Mouse (Mus musculus) testis, adult 2 months (tissue): ENCODE results near the gene 5730596B20Rik.

Experiments
- CTCF ChIP-seq: fragments of 200-500 bp; IDR thresholded peaks from 2 replicates; pipeline ENCODE4 v1.5.1; 2012; ENCODE audit warnings: low read depth, mild to moderate bottlenecking, inconsistent platforms, low read length, moderate library complexity; ENCODE audit not compliant: control insufficient read depth, insufficient read depth, insufficient replicate concordance
- POLR2A ChIP-seq: fragments of 200-500 bp; IDR thresholded peaks from 2 replicates; pipeline ENCODE4 v1.6.1; 2012; ENCODE audit warnings: low read depth, mild to moderate bottlenecking, inconsistent platforms, low read length, moderate library complexity; ENCODE audit not compliant: control insufficient read depth

- TF ChIP-seq CTCF (no peak), POLR2A (no peak)
These were observed 41.4 kb downstream of the 5730596B20Rik start for GRCm38 (mm10) chr6:52218643-52219215.
